ENCODE assay signal across 8 mouse cellular contexts in the genomic region with DNA sequence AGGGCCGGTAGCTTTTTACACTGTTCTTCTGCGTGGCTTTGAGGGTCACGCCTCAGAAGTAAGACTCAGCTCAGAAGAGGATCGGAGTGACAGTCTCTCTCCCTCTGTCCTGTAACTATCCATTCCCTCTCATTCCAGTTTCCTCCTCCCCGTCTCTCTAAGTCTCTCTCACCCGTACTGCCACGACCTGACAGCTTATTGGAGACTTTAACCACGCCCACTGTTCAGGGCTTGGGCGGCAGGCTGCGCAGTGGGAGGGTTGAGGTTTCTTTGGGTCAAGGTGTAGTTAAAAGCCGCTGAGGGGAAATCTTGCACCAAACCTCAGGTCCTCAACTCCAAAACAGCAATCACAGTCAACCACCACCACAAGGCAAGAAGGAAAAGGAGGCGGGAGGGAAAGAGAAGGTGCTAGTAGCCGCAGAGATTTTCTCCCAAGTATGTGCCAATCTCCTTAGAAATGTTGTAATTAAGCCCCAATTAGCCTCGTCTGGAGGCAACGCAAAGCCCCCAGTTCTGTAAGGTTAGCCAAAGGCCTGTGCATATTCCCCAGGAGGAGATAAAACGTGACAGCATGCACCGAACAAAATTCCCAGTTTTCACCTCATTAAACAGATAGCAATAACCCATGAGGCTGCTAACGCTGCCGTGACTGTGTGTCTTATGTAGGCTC. TPM values are rescaled to one million over a fixed set of nuclear protein-coding genes. Genes with fewer than 3 reads are reported as not detected.
DNase-seq lines count a peak whose midpoint lies in the region; ATAC-seq lines count a peak whose summit lies in the region.

No protein-coding gene starts in this region.

- DNase-seq in heart, postnatal 4 days, result no peak
- peak; percentile 28 to 41 for DNase-seq in kidney, postnatal 36 days
- no peak for DNase-seq in natural killer cell, adult 2 months (ENCODE audit: low spot score in 2 of 2)
- DNase-seq in spleen, postnatal 4 days (ENCODE audit: low spot score in 2 of 2), result no peak

- no peaks in the 10 kb centered on the region for H3K27me3 ChIP-seq in heart, embryonic 14.5 days (ENCODE audit: control insufficient read depth, insufficient read depth, low read length)
- no peaks in the 10 kb centered on the region for H3K27me3 ChIP-seq in forebrain, embryonic 15.5 days
- no peaks in the 10 kb centered on the region for H3K27me3 ChIP-seq in neural tube, embryonic 12.5 days (replicated peaks)

- H3K4me1 ChIP-seq in heart, embryonic 14.5 days (ENCODE audit: control insufficient read depth in 2 of 2, insufficient read depth in 2 of 2, low read length in 2 of 2), result peaks cover 3 to 10% of the 10 kb centered on the region in 2 experiments; a peak in 3 of 4 replicates
- H3K4me1 ChIP-seq in forebrain, embryonic 15.5 days, result peaks cover 19% of the 10 kb centered on the region
- H3K4me1 ChIP-seq in neural tube, embryonic 12.5 days, result 0 out of 2 replicates have a peak, but pooled peaks cover 10% of the 10 kb centered on the region

- no peak for ATAC-seq in heart, embryonic 14.5 days (ENCODE audit: insufficient number of reproducible peaks, insufficient read depth, low FRiP score, low read depth)
- no peak for ATAC-seq in forebrain, embryonic 15.5 days (replicated peaks)
- ATAC-seq in neural tube, embryonic 12.5 days (ENCODE audit: low FRiP score, low read depth), result 0 out of 2 replicates have a peak, but pooled peaks have one; percentile 25
- ATAC-seq in erythroid progenitor cell, adult 5-6 weeks (replicated peaks; ENCODE audit: low FRiP score, poor library complexity, severe bottlenecking), result no peak

- no peak overlapping the region for H3K27ac ChIP-seq in heart, embryonic 14.5 days (replicated peaks in 1 of 2; ENCODE audit: control insufficient read depth in 1 of 2, insufficient read depth in 1 of 2, low read depth in 2 of 2, low read length in 2 of 2)
- no peak overlapping the region for H3K27ac ChIP-seq in forebrain, embryonic 15.5 days (replicated peaks)
- H3K27ac ChIP-seq in neural tube, embryonic 12.5 days, result no peak overlapping the region

- no peaks in the 10 kb centered on the region for H3K36me3 ChIP-seq in heart, embryonic 14.5 days (ENCODE audit: control insufficient read depth, insufficient read depth, low read length)
- H3K36me3 ChIP-seq in forebrain, embryonic 15.5 days, result no peaks in the 10 kb centered on the region
- H3K36me3 ChIP-seq in neural tube, embryonic 12.5 days, result no peaks in the 10 kb centered on the region

- H3K9me3 ChIP-seq in heart, embryonic 14.5 days (ENCODE audit: control insufficient read depth, low read length), result no peaks in the 10 kb centered on the region
- H3K9me3 ChIP-seq in forebrain, embryonic 15.5 days, result no peaks in the 10 kb centered on the region
- H3K9me3 ChIP-seq in neural tube, embryonic 12.5 days, result no peaks in the 10 kb centered on the region

- H3K9ac ChIP-seq in heart, embryonic 14.5 days (ENCODE audit: low read length), result peak overlapping the region; percentile 38; the same call in 1 of the 2 replicates
- 0 out of 2 replicates have a peak overlapping the region, but pooled peaks have one; percentile 4 for H3K9ac ChIP-seq in forebrain, embryonic 15.5 days (replicated peaks)
- H3K9ac ChIP-seq in neural tube, embryonic 12.5 days, result no peak overlapping the region

- WGBS in heart, embryonic 14.5 days, result 20% methylated on average over 19 of the region's 19 CpGs
- WGBS in forebrain, embryonic 15.5 days, result 7% methylated on average over 19 of the region's 19 CpGs
- WGBS in neural tube, embryonic 12.5 days, result 14% methylated on average over 19 of the region's 19 CpGs

- H3K4me2 ChIP-seq in heart, embryonic 14.5 days (ENCODE audit: low read length), result peak overlapping the region; percentile 58
- peak overlapping the region; percentile 39 for H3K4me2 ChIP-seq in forebrain, embryonic 15.5 days (replicated peaks)
- H3K4me2 ChIP-seq in neural tube, embryonic 12.5 days (replicated peaks), result peak overlapping the region; percentile 45

- H3K4me3 ChIP-seq in heart, embryonic 14.5 days (ENCODE audit: control insufficient read depth in 1 of 2, insufficient read depth in 1 of 2, low read depth in 1 of 2, low read length in 2 of 2), result peak overlapping the region in 1 of 2 experiments; percentile 16; a peak in 2 of 4 replicates
- peak overlapping the region; percentile 18; the same call in 1 of the 2 replicates for H3K4me3 ChIP-seq in forebrain, embryonic 15.5 days
- no peak overlapping the region for H3K4me3 ChIP-seq in neural tube, embryonic 12.5 days

RNA-seq across cellular contexts. Expression of gene Sec63, which starts 45.8 kb away (rescaled TPM):
- polyA plus RNA-seq in heart, embryonic 14.5 days (2014; fragmentation: Nextera tagmentation; extraction: Ambion mirVana), result 14.3 and 15.3 TPM in 2 replicates
- total RNA-seq in heart, postnatal 4 days (2021), result 10 to 100 TPM; 34.4 to 35.9 TPM
- 27.3 and 28.8 TPM in 2 replicates for polyA plus RNA-seq in forebrain, embryonic 15.5 days (2015; fragmentation: Nextera tagmentation; extraction: Ambion mirVana)
- polyA plus RNA-seq in neural tube, embryonic 12.5 days (2016; fragmentation: Nextera tagmentation; extraction: Ambion mirVana), result 29.3 and 33.8 TPM in 2 replicates
- 16.9 and 29.8 TPM in 2 replicates for total RNA-seq in erythroid progenitor cell, adult 5-6 weeks (2015; ENCODE audit: low replicate concordance)
- 18.4 and 57.3 TPM in 2 replicates for total RNA-seq in erythroid progenitor cell, adult 5-6 weeks (2017; ENCODE audit: low replicate concordance)

Comparison
In these comparisons a context has a peak if more than half of its experiments do, and no peak if none do; other contexts are left out.
1. DNase-seq: peak in kidney, postnatal 36 days (2 of 2); none in heart, postnatal 4 days (single experiment), natural killer cell, adult 2 months (0 of 2) and spleen, postnatal 4 days (0 of 2).
2. Peak in every context shown above with its lines, with median percentiles within 50 percentile points of each other: H3K4me2 ChIP-seq.